Mouse (Mus musculus): ENCODE measurements at regions not wholly inside any gene's neighbourhood (a gene's known extent, or its start where the extent isn't known, plus 50 kb on each side); places are given as distances from the start of the nearest gene placed in this dataset.

DNA sequence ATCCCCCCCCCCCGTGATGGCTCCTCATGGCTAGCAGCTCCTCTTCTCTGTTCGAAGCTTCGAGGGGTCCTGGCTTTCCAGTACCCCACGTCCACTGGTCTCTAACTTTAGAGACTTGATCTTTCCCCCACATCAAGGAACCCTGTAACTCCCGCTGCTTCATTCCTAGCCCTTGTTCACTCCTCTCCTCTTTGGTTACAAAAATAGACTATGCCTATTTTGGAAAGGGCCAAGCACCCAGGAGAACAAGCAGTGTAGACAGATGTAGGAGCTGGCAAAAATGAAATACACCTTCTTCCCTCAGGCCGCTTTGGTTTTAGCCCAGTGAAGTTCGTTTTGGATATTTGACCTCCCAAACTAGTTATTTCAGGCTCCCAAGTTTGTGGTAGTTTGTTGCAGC lies 621.9 kb upstream of the Gm19410 start:
- Histone ChIP-seq H3K27ac (ENCODE audit: insufficient read depth, low read depth, low read length) (no peak overlapping the region), H3K27me3 (ENCODE audit: control insufficient read depth, insufficient read depth, low read length) (no peaks in the 10 kb centered on the region), H3K4me3 (ENCODE audit: low read depth, low read length) (no peak overlapping the region), H3K4me1 (ENCODE audit: control insufficient read depth, insufficient read depth, insufficient read length, low read length) (no peaks in the 10 kb centered on the region), H3K36me3 (ENCODE audit: control insufficient read depth, insufficient read depth, low read length) (no peaks in the 10 kb centered on the region)
- no peak for TF ChIP-seq POLR2A (IDR thresholded peaks at IDR 0.05; ENCODE audit: low read depth, low read length)
- no peak for TF ChIP-seq CTCF (IDR thresholded peaks at IDR 0.05; ENCODE audit: extremely low read depth, insufficient read length, insufficient replicate concordance, low read depth, low read length)
- 66% methylated on average over 7 of the region's 7 CpGs for WGBS

DNA sequence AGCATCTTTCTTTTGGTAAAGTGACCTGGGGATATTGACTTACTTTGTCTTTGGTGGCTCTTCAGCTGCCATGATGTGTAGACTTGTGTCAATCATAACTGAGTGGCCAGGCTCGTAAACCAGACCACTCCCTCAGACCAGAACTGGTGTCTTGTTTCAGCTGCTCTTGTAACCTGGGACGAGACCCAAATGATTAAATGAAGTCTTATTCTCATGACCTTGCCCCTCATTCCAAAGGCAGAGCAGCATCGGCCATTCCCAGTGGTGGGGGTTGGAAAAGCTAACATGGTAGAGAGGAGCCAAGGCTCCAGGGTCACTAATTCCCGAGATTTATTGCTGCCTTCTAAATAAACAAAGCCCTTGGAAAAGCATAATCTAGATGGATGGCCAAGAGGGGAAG lies 621.2 kb upstream of the Gm19410 start:
- 31% methylated on average over 4 of the region's 4 CpGs for WGBS
- no peaks in the 10 kb centered on the region for H3K27me3 ChIP-seq (ENCODE audit: control insufficient read depth, insufficient read depth, low read length)
- no peak overlapping the region for H3K4me3 ChIP-seq (ENCODE audit: low read depth, low read length)
- no peaks in the 10 kb centered on the region for H3K36me3 ChIP-seq (ENCODE audit: control insufficient read depth, insufficient read depth, low read length)
- TF ChIP-seq POLR2A (IDR thresholded peaks at IDR 0.05; ENCODE audit: low read depth, low read length): no peak
- no peak for TF ChIP-seq CTCF (IDR thresholded peaks at IDR 0.05; ENCODE audit: extremely low read depth, insufficient read length, insufficient replicate concordance, low read depth, low read length)
- no peak overlapping the region for H3K27ac ChIP-seq (ENCODE audit: insufficient read depth, low read depth, low read length)
- no peaks in the 10 kb centered on the region for H3K4me1 ChIP-seq (ENCODE audit: control insufficient read depth, insufficient read depth, insufficient read length, low read length)

DNA sequence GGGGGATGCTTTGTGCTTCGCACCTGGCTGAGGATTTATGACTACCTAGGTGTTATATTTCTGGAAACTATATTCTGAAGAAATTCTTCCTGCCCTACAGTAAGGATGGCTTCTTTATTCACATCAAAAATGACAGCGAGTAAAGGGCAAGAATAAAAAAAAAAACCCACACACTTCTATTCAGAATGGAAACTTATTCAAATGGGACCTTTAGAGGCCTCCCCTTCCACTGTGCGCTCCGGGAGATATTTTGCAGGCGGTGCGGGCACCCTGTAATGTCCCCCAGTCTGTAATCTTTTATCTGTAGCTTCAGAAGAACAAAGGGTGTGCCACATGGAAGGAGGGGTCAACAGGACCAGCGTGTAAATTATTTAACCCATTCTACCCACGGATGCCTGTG lies 618.1 kb upstream of the Gm19410 start:
- 86% methylated on average over 8 of the region's 8 CpGs for WGBS
- H3K27me3 ChIP-seq (ENCODE audit: control insufficient read depth, insufficient read depth, low read length): no peaks in the 10 kb centered on the region
- H3K36me3 ChIP-seq (ENCODE audit: control insufficient read depth, insufficient read depth, low read length): no peaks in the 10 kb centered on the region
- H3K27ac ChIP-seq (ENCODE audit: insufficient read depth, low read depth, low read length): no peak overlapping the region
- no peaks in the 10 kb centered on the region for H3K4me1 ChIP-seq (ENCODE audit: control insufficient read depth, insufficient read depth, insufficient read length, low read length)
- TF ChIP-seq CTCF (IDR thresholded peaks at IDR 0.05; ENCODE audit: extremely low read depth, insufficient read length, insufficient replicate concordance, low read depth, low read length): no peak
- TF ChIP-seq POLR2A (IDR thresholded peaks at IDR 0.05; ENCODE audit: low read depth, low read length): no peak
- H3K4me3 ChIP-seq (ENCODE audit: low read depth, low read length): no peak overlapping the region

DNA sequence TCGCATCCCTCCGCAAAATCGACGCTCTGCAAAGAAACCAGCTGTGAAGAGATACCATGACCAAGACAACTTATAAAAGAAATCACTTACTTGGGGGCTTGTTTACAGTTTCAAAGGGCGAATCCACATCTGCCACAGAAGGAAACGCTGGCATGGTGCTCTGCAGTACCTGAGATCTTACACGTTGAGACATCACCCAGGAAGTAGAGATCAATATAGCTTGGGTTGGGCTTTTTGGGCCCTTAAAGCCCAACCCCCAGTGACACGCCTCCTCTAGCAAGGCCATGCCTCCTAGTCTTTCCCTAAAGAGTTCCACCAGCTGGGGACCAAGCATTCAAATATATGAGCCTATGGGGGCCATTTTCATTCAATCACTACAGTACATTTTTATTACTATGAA lies 617.6 kb upstream of the Gm19410 start:
- H3K4me1 ChIP-seq (ENCODE audit: control insufficient read depth, insufficient read depth, insufficient read length, low read length): no peaks in the 10 kb centered on the region
- H3K27me3 ChIP-seq (ENCODE audit: control insufficient read depth, insufficient read depth, low read length): no peaks in the 10 kb centered on the region
- 82% methylated on average over 8 of the region's 8 CpGs for WGBS
- H3K36me3 ChIP-seq (ENCODE audit: control insufficient read depth, insufficient read depth, low read length): no peaks in the 10 kb centered on the region
- H3K27ac ChIP-seq (ENCODE audit: insufficient read depth, low read depth, low read length): no peak overlapping the region
- H3K4me3 ChIP-seq (ENCODE audit: low read depth, low read length): no peak overlapping the region
- TF ChIP-seq CTCF (IDR thresholded peaks at IDR 0.05; ENCODE audit: extremely low read depth, insufficient read length, insufficient replicate concordance, low read depth, low read length) (no peak), POLR2A (IDR thresholded peaks at IDR 0.05; ENCODE audit: low read depth, low read length) (no peak)

DNA sequence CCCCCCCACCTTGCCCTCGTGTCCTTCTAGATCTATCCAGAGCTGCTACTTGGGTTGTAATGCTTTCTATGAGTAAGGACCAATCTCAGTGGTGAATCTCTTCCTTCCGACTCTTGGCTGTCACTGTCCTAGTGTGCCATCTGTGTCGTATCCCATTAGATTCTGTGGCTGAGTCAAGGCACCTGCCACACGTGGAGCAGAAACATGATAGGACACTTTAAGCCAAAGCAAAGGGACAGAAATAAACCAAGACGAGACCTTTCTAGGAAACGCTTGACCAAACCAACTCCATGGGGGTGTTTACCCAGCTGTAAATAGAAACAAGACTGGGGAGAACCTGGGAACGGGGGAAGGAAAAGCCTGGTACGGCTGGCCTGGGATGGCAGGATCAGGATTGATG lies 613.0 kb upstream of the Gm19410 start:
- 55% methylated on average over 8 of the region's 8 CpGs for WGBS
- no peaks in the 10 kb centered on the region for H3K36me3 ChIP-seq (ENCODE audit: control insufficient read depth, insufficient read depth, low read length)
- H3K27me3 ChIP-seq (ENCODE audit: control insufficient read depth, insufficient read depth, low read length): no peaks in the 10 kb centered on the region
- no peak overlapping the region for H3K27ac ChIP-seq (ENCODE audit: insufficient read depth, low read depth, low read length)
- no peaks in the 10 kb centered on the region for H3K4me1 ChIP-seq (ENCODE audit: control insufficient read depth, insufficient read depth, insufficient read length, low read length)
- H3K4me3 ChIP-seq (ENCODE audit: low read depth, low read length): no peak overlapping the region
- no peak for TF ChIP-seq CTCF (IDR thresholded peaks at IDR 0.05; ENCODE audit: extremely low read depth, insufficient read length, insufficient replicate concordance, low read depth, low read length)
- no peak for TF ChIP-seq POLR2A (IDR thresholded peaks at IDR 0.05; ENCODE audit: low read depth, low read length)

DNA sequence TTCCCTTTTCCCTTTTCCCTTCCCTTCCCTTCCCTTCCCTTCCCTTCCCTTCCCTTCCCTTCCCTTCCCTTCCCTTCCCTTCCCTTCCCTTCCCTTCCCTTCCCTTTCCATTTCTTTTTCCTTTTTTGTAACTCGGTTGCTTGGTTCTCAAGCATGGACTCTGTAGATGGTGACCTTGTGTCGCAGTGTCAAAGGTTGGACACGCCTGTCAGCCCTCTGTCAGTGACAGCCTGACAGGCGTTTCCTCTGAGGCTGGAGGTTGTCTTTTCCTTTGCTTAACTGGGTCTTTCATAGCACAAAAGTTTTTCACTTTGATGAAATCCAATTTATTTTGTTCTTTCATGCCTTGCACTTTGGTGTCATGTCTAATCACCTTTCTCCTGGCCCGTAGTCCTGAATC lies 609.3 kb upstream of the Gm19410 start:
- no peaks in the 10 kb centered on the region for H3K27me3 ChIP-seq (ENCODE audit: control insufficient read depth, insufficient read depth, low read length)
- TF ChIP-seq CTCF (IDR thresholded peaks at IDR 0.05; ENCODE audit: extremely low read depth, insufficient read length, insufficient replicate concordance, low read depth, low read length): no peak
- TF ChIP-seq POLR2A (IDR thresholded peaks at IDR 0.05; ENCODE audit: low read depth, low read length): no peak
- no peak overlapping the region for H3K27ac ChIP-seq (ENCODE audit: insufficient read depth, low read depth, low read length)
- no peak overlapping the region for H3K4me3 ChIP-seq (ENCODE audit: low read depth, low read length)
- 43% methylated on average over 5 of the region's 5 CpGs for WGBS
- H3K4me1 ChIP-seq (ENCODE audit: control insufficient read depth, insufficient read depth, insufficient read length, low read length): no peaks in the 10 kb centered on the region
- H3K36me3 ChIP-seq (ENCODE audit: control insufficient read depth, insufficient read depth, low read length): no peaks in the 10 kb centered on the region

DNA sequence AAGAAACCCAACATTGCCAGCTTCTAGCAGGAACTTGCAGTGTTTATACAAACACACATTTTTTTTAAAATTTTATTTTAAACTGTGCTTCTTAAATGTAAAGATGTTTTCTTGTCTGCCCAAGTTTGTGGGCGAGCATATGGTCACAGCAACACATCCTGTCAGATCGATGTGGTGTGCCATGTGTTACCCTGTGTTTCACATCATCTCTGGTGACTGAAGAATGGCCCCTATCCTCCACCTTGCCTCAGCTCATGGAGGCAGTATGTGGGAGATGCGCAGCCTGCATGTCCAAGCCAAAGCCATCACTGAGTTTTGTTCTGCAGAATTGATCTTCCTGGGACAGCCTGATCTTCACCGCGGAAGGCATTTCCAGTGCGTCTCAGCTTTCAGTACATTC lies 607.9 kb upstream of the Gm19410 start:
- no peak overlapping the region for H3K4me3 ChIP-seq (ENCODE audit: low read depth, low read length)
- WGBS: 89% methylated on average over 6 of the region's 6 CpGs
- TF ChIP-seq CTCF (IDR thresholded peaks at IDR 0.05; ENCODE audit: extremely low read depth, insufficient read length, insufficient replicate concordance, low read depth, low read length): no peak
- no peak for TF ChIP-seq POLR2A (IDR thresholded peaks at IDR 0.05; ENCODE audit: low read depth, low read length)
- no peaks in the 10 kb centered on the region for H3K36me3 ChIP-seq (ENCODE audit: control insufficient read depth, insufficient read depth, low read length)
- no peaks in the 10 kb centered on the region for H3K4me1 ChIP-seq (ENCODE audit: control insufficient read depth, insufficient read depth, insufficient read length, low read length)
- H3K27ac ChIP-seq (ENCODE audit: insufficient read depth, low read depth, low read length): no peak overlapping the region
- no peaks in the 10 kb centered on the region for H3K27me3 ChIP-seq (ENCODE audit: control insufficient read depth, insufficient read depth, low read length)

DNA sequence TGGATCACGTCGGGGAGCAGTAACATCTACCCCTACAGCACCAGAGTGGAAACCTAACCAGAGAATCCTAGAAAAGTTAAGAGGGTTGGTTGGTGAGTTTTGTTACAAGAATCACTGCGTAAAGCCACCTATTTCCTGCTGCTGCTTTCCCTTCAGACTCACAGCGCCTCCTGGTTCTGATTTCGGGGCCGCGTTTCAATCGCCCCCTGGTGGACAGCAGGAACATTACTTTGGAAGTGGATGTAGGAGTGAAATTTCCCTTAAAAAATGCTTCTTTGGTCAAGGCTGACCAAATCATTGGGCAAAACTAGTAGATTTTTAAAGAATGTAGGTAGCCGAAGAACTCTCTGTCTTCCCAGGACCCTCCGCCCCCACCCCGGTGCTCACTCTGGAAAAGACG lies 606.3 kb upstream of the Gm19410 start:
- WGBS: 20% methylated on average over 12 of the region's 12 CpGs
- no peak overlapping the region for H3K4me3 ChIP-seq (ENCODE audit: low read depth, low read length)
- peak; percentile 97; the same call in 1 of the 2 replicates for TF ChIP-seq CTCF (IDR thresholded peaks at IDR 0.05; ENCODE audit: extremely low read depth, insufficient read length, insufficient replicate concordance, low read depth, low read length)
- no peak for TF ChIP-seq POLR2A (IDR thresholded peaks at IDR 0.05; ENCODE audit: low read depth, low read length)
- H3K36me3 ChIP-seq (ENCODE audit: control insufficient read depth, insufficient read depth, low read length): no peaks in the 10 kb centered on the region
- no peak overlapping the region for H3K27ac ChIP-seq (ENCODE audit: insufficient read depth, low read depth, low read length)
- no peaks in the 10 kb centered on the region for H3K4me1 ChIP-seq (ENCODE audit: control insufficient read depth, insufficient read depth, insufficient read length, low read length)
- no peaks in the 10 kb centered on the region for H3K27me3 ChIP-seq (ENCODE audit: control insufficient read depth, insufficient read depth, low read length)
